Mouse (Mus musculus): ENCODE measurements at regions not wholly inside any gene's neighbourhood (a gene's known extent, or its start where the extent isn't known, plus 50 kb on each side); places are given as distances from the start of the nearest gene placed in this dataset.

DNA sequence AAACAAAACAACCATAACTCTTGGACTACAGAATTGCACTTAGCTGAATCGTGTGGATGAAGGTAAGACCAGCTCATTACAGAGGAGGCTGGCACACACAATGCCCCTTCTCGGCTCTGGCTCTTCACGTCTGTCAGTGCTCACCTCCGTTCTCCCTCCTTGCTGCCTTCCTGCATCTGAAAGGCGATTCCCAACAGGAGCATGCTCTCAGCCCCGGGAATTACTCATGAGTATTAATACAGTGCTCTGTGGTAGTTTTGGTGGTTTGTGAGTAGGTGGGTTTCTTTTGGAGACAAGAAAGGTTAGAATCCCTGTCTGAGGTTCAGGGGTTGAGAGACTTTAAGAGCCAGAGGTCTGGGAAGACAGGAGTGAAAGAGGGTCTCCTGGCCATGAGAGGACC, 102.7 kb upstream of the Peli2 start:
- H3K36me3 ChIP-seq (ENCODE audit: control insufficient read depth, insufficient read depth, low read length, poor library complexity, severe bottlenecking), result no peaks in the 10 kb centered on the region
- no peak for DNase-seq (ENCODE audit: low read depth, low spot score)
- no peaks in the 10 kb centered on the region for H3K27me3 ChIP-seq (ENCODE audit: control insufficient read depth, insufficient read depth, low read length, poor library complexity, severe bottlenecking)

GRCm38 (mm10) chr14:48019331-48019730, 101.3 kb upstream of the Peli2 start:
- no peak for DNase-seq (ENCODE audit: low read depth, low spot score)
- Histone ChIP-seq H3K36me3 (ENCODE audit: control insufficient read depth, insufficient read depth, low read length, poor library complexity, severe bottlenecking) (no peaks in the 10 kb centered on the region), H3K27me3 (ENCODE audit: control insufficient read depth, insufficient read depth, low read length, poor library complexity, severe bottlenecking) (no peaks in the 10 kb centered on the region)

GRCm38 (mm10) chr14:48022271-48022670, 98.4 kb upstream of the Peli2 start:
- no peaks in the 10 kb centered on the region for H3K36me3 ChIP-seq (ENCODE audit: control insufficient read depth, insufficient read depth, low read length, poor library complexity, severe bottlenecking)
- DNase-seq (ENCODE audit: low read depth, low spot score), result no peak
- no peaks in the 10 kb centered on the region for H3K27me3 ChIP-seq (ENCODE audit: control insufficient read depth, insufficient read depth, low read length, poor library complexity, severe bottlenecking)

DNA sequence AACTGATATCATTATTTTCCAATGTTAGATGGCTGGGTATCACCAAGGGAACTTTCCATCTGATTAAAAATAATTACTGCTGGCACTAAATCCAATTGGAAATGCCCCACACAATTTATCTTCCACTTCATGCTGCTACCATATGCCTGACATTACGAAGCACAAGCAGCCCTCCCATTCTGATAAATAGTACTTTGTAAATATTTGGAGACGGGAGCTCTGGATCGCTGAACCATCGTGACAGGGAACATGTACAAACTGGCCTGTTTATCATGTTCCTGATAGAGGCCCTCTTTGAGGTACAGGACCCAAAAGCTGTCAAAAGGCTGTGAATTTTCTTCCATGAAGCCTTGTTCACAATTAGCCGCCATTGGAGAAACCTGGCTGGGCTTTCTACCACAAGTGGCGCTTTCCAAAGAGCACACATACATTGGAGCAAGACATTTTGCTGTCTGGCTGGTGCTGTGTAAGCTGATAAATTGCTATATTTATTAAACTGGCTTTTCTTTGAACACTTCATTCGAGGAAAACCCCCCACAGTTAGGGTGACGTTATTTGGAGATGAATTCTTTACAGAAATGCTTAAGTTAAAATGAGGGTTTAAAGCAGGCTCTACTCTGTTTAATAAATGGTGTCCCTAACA, 96.5 kb upstream of the Peli2 start:
- H3K27me3 ChIP-seq (ENCODE audit: control insufficient read depth, insufficient read depth, low read length, poor library complexity, severe bottlenecking), result no peaks in the 10 kb centered on the region
- no peak for DNase-seq (ENCODE audit: low read depth, low spot score)
- H3K36me3 ChIP-seq (ENCODE audit: control insufficient read depth, insufficient read depth, low read length, poor library complexity, severe bottlenecking), result no peaks in the 10 kb centered on the region

GRCm38 (mm10) chr14:48039286-48039790, 81.3 kb upstream of the Peli2 start:
- Histone ChIP-seq H3K36me3 (ENCODE audit: control insufficient read depth, insufficient read depth, low read length, poor library complexity, severe bottlenecking) (no peaks in the 10 kb centered on the region), H3K27me3 (ENCODE audit: control insufficient read depth, insufficient read depth, low read length, poor library complexity, severe bottlenecking) (no peaks in the 10 kb centered on the region)
- no peak for DNase-seq (ENCODE audit: low read depth, low spot score)

DNA sequence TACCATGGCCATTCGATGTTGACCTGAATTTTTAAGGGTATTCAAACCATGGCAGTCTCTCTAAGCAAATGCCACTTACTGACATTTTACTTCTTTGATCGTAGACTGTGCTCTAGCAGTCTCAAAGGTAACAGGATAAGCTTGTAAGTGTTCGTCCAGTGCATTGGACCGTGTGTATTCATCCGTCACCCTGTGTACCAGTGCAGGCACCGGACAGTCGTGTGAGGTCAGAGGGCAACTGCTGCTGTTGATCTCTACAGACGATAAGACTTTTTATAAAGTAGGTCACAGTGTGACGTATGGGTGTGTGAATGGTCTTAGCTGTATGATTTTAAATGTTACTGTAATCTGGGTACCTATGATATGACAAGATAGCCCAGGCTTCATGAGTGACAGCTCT, 74.5 kb upstream of the Peli2 start:
- H3K27me3 ChIP-seq (ENCODE audit: control insufficient read depth, insufficient read depth, low read length, poor library complexity, severe bottlenecking), result no peaks in the 10 kb centered on the region
- DNase-seq (ENCODE audit: low read depth, low spot score), result no peak
- H3K36me3 ChIP-seq (ENCODE audit: control insufficient read depth, insufficient read depth, low read length, poor library complexity, severe bottlenecking), result no peaks in the 10 kb centered on the region

DNA sequence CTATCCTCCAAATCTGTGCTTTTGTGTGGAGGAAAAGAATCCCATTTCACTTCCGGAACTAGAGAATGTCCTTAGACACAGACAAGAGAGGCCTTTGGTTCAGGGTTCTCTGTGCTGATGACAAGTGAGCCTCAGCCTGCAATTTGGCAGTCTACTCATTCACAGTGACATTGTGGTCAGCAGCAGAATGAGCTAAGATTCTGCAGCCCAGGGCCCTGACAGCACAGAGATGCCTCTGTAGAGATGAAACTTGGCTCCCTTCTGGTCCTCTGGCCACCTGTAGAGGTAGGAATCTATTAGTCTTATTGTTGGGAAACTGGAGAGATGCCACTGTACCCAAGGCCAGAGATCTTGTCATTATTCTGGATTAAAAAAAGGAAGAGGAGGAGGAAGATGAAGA, 73.8 kb upstream of the Peli2 start:
- no peak for DNase-seq (ENCODE audit: low read depth, low spot score)
- H3K27me3 ChIP-seq (ENCODE audit: control insufficient read depth, insufficient read depth, low read length, poor library complexity, severe bottlenecking), result no peaks in the 10 kb centered on the region
- no peaks in the 10 kb centered on the region for H3K36me3 ChIP-seq (ENCODE audit: control insufficient read depth, insufficient read depth, low read length, poor library complexity, severe bottlenecking)

DNA sequence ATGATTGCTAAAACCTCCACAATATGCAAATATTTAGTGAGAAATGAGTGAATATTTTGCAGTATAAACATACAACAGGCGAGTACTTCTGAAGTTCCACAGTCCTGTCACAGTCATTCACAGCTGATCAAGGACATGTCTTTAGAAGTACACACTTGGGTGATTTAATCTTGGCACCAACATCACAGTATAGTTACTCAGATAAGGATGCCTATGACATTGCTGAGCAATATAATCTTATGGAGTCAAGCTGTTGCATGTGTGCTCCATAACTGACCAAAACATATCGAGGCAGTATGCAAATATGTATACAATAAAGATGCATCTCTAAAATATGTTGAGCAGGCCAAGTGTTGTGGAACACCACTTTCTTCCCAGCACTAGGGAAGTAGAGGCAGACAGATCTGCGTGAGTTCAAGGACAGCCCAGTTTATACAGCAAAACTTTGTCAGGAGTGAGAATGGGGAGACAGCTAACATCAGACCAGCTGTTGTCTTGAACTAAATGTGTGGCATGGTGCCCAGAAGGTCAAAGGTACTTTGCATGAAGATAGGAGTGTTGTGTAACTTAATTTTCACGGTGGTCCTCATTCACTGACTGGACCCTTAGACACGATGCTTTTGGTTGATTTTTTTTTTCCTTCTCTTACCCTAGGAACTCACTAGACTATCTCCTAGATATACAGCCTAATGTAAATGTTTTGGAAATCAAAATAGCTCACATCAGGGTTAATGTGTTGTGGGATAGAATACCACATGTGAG, 70.7 kb upstream of the Peli2 start:
- Histone ChIP-seq H3K36me3 (ENCODE audit: control insufficient read depth, insufficient read depth, low read length, poor library complexity, severe bottlenecking) (no peaks in the 10 kb centered on the region), H3K27me3 (ENCODE audit: control insufficient read depth, insufficient read depth, low read length, poor library complexity, severe bottlenecking) (no peaks in the 10 kb centered on the region)
- DNase-seq (ENCODE audit: low read depth, low spot score), result no peak

- no peak for DNase-seq (ENCODE audit: low read depth, low spot score)
- Histone ChIP-seq H3K36me3 (ENCODE audit: control insufficient read depth, insufficient read depth, low read length, poor library complexity, severe bottlenecking) (no peaks in the 10 kb centered on the region), H3K27me3 (ENCODE audit: control insufficient read depth, insufficient read depth, low read length, poor library complexity, severe bottlenecking) (no peaks in the 10 kb centered on the region)
These were observed 70.2 kb upstream of the Peli2 start for GRCm38 (mm10) chr14:48050460-48050760.

DNA sequence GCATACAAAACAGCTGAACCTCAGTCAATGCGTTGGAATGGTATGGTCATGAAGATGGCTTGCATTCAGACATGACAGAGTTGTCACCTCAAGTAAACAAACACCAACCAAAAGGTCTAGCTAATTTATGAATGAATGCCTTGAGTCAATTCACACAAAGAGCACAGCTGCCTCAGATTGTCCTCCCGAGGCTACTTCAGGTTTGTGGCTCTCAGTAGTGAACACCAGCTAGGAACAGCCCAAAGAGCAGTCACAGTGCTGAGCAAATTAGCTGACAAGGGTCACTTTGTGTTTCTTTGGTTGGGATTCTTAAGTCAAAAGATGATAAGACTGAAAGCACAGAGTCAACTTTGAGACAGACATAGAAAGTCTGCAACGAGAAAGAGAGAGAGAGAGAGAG, 68.7 kb upstream of the Peli2 start:
- DNase-seq (ENCODE audit: low read depth, low spot score), result no peak

DNA sequence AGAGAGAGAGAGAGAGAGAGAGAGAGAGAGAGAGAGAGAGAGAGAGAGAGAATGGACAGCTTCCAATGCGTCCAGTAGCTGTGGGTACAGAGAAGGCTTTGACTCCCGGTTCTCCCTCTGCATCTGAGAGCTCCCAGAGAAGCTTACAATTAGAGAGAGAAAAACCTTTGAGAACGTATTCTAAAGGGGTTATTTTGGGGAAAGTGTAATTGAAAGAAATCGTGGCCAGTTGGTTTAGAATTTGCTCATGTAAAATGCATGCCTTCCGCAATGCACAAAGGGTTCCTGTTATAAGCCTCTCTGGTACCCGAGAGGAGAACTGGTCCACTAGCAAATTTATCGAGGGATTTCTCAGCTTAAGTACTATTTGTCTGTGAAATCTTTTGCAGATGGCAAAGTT, 68.2 kb upstream of the Peli2 start:
- Histone ChIP-seq H3K27me3 (ENCODE audit: control insufficient read depth, insufficient read depth, low read length, poor library complexity, severe bottlenecking) (no peaks in the 10 kb centered on the region), H3K36me3 (ENCODE audit: control insufficient read depth, insufficient read depth, low read length, poor library complexity, severe bottlenecking) (no peaks in the 10 kb centered on the region)
- DNase-seq (ENCODE audit: low read depth, low spot score), result no peak

More for the DNA sequence above, 68.7 kb upstream of the Peli2 start:
- no peaks in the 10 kb centered on the region for H3K27me3 ChIP-seq (ENCODE audit: control insufficient read depth, insufficient read depth, low read length, poor library complexity, severe bottlenecking)
- H3K36me3 ChIP-seq (ENCODE audit: control insufficient read depth, insufficient read depth, low read length, poor library complexity, severe bottlenecking), result no peaks in the 10 kb centered on the region

GRCm38 (mm10) chr14:48053151-48053550, 67.5 kb upstream of the Peli2 start:
- DNase-seq (ENCODE audit: low read depth, low spot score), result no peak
- Histone ChIP-seq H3K27me3 (ENCODE audit: control insufficient read depth, insufficient read depth, low read length, poor library complexity, severe bottlenecking) (no peaks in the 10 kb centered on the region), H3K36me3 (ENCODE audit: control insufficient read depth, insufficient read depth, low read length, poor library complexity, severe bottlenecking) (no peaks in the 10 kb centered on the region)

DNA sequence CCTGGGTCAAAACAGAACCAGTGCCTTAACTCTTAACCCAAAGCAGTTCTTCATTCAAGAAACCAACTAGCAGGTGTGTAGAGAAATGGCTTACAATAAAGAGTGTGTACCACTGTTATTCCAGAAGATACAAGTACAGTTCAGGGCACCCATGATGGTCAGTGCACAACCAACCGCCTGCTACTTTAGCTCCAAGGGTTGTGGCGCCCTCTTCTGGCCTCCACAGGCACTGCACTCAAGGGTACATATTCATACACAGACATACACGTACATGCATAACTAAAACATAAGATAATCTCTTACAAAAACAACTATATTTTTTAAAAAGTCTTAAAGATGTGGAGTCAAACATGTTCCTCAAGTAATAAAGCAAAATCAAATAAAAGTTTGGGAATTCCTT, 65.9 kb upstream of the Peli2 start:
- H3K36me3 ChIP-seq (ENCODE audit: control insufficient read depth, insufficient read depth, low read length, poor library complexity, severe bottlenecking), result no peaks in the 10 kb centered on the region
- no peak for DNase-seq (ENCODE audit: low read depth, low spot score)
- no peaks in the 10 kb centered on the region for H3K27me3 ChIP-seq (ENCODE audit: control insufficient read depth, insufficient read depth, low read length, poor library complexity, severe bottlenecking)

DNA sequence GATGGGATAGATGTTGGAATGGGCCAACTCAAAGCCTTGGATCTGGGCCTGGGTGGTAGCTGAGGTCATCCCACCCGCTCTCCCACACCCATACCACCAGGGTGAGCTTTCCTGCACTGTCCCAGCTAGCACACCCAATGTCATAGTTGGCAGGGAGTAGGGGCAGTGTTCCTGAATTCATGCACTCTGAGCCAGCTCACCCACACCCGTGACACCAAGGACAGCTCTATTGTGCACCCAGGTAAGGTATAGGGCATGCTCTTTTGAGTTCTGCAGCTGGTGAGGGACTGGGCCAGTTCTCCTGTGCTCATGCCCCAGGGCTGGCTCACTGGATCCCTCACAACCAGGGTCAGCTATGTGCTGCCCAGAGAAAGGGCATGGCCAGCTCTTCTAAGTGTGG, 64.8 kb upstream of the Peli2 start:
- Histone ChIP-seq H3K36me3 (ENCODE audit: control insufficient read depth, insufficient read depth, low read length, poor library complexity, severe bottlenecking) (no peaks in the 10 kb centered on the region), H3K27me3 (ENCODE audit: control insufficient read depth, insufficient read depth, low read length, poor library complexity, severe bottlenecking) (no peaks in the 10 kb centered on the region)
- no peak for DNase-seq (ENCODE audit: low read depth, low spot score)

DNA sequence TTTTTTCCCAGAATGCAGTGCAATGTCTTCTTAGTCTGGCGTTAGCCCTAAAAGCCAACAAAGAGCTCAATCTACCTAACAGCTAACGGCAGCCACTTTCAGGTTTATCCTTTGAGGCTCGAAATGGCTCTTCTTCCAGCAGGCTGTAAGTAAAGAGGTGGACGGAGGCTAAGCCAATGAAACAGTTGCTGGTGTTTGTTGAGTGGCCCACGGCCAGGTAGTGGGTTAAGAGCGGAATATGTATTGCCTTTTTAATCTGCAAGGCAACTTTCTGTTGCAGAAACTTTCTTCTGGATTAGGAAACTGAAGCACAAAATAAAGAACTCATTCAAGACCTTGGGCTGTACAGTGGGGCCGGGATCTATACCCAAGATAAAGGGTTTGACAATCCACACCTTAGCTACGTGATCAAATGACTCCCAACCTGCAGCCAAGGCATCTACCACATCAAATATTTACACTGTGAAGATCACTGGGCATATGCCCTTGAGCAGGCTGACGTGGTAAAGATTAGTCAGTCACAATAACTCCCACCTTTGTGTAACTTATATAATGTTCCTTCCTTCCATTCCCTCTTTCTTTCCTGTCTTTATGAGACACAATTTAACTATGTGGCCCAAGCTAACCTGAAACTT, 62.3 kb upstream of the Peli2 start:
- no peak for DNase-seq (ENCODE audit: low read depth, low spot score)
- Histone ChIP-seq H3K27me3 (ENCODE audit: control insufficient read depth, insufficient read depth, low read length, poor library complexity, severe bottlenecking) (no peaks in the 10 kb centered on the region), H3K36me3 (ENCODE audit: control insufficient read depth, insufficient read depth, low read length, poor library complexity, severe bottlenecking) (no peaks in the 10 kb centered on the region)

Data from splenic B cell, adult 2 months (primary cell).